9 mouse cellular contexts compared by ENCODE assay signal in genomic region chr2:68862464-68863266, GRCm38 (mm10). TPM values are rescaled to one million over a fixed set of nuclear protein-coding genes. Genes with fewer than 3 reads are reported as not detected.
DNase-seq lines count a peak whose midpoint lies in the region; ATAC-seq and TF ChIP-seq lines count a peak whose summit lies in the region.
"Had no signal": no experiment of that assay in that cellular context is flagged by ENCODE, and none has a peak within 500 bp of the region (broad histone marks: within the 10 kb centered on the region; RNA-seq: fewer than 3 reads in every experiment).

No protein-coding gene starts in this region.

- H3K4me3 ChIP-seq in limb, embryonic 14.5 days (replicated peaks; ENCODE audit: low read length), result peak overlapping the region; percentile 83
- H3K4me3 ChIP-seq in stomach, embryonic 16.5 days (replicated peaks; ENCODE audit: low read length), result peak overlapping the region; percentile 87

- 7% methylated on average over 15 of the region's 15 CpGs for WGBS in limb, embryonic 14.5 days
- WGBS in stomach, embryonic 16.5 days, result 4% methylated on average over 15 of the region's 15 CpGs

- H3K4me1 ChIP-seq in limb, embryonic 14.5 days (ENCODE audit: control insufficient read depth, insufficient read depth, low read length), result peaks cover 4% of the 10 kb centered on the region; the same call in 1 of the 2 replicates
- peaks cover 13% of the 10 kb centered on the region for H3K4me1 ChIP-seq in stomach, embryonic 16.5 days (ENCODE audit: control insufficient read depth, insufficient read depth, low read length)

- peak; percentile 36 for DNase-seq in embryo, embryonic 10 days (ENCODE audit: low spot score)
- no peak for DNase-seq in embryo, embryonic 11 days
- peak; percentile 32 for DNase-seq in thymus, postnatal 0 days (ENCODE audit: low spot score)
- DNase-seq in thymus, adult 18-20 months, result no peak
- no peak for DNase-seq in limb, embryonic 14.5 days (ENCODE audit: low spot score)
- DNase-seq in yolk sac, embryonic 10.5 days (ENCODE audit: low spot score), result no peak

- H3K4me2 ChIP-seq in limb, embryonic 14.5 days (replicated peaks; ENCODE audit: low read depth, low read length, severe bottlenecking), result peak overlapping the region; percentile 85
- H3K4me2 ChIP-seq in stomach, embryonic 16.5 days (ENCODE audit: low read depth, low read length), result peak overlapping the region; percentile 83

- H3K9me3 ChIP-seq in limb, embryonic 14.5 days (ENCODE audit: control insufficient read depth, low read length), result no peaks in the 10 kb centered on the region
- no peaks in the 10 kb centered on the region for H3K9me3 ChIP-seq in stomach, embryonic 16.5 days (replicated peaks; ENCODE audit: control insufficient read depth, low read length)

- no peak overlapping the region for H3K27ac ChIP-seq in limb, embryonic 14.5 days (replicated peaks; ENCODE audit: low read depth, low read length)
- peak overlapping the region; percentile 83 for H3K27ac ChIP-seq in stomach, embryonic 16.5 days (ENCODE audit: low read length)

- H3K9ac ChIP-seq in limb, embryonic 14.5 days (ENCODE audit: low read depth, low read length, severe bottlenecking), result peak overlapping the region; percentile 76
- H3K9ac ChIP-seq in stomach, embryonic 16.5 days (ENCODE audit: low read length), result peak overlapping the region; percentile 90

- no peak for ATAC-seq in limb, embryonic 14.5 days (ENCODE audit: low FRiP score, low read depth)
- no peak for ATAC-seq in stomach, embryonic 16.5 days (ENCODE audit: insufficient read depth, low FRiP score)
- no peak for ATAC-seq in activated CD4-positive, CD25-positive, alpha-beta regulatory T cell, adult 4 months

- no peaks in the 10 kb centered on the region for H3K27me3 ChIP-seq in limb, embryonic 14.5 days (ENCODE audit: control insufficient read depth, insufficient read depth, low read length)
- no peaks in the 10 kb centered on the region for H3K27me3 ChIP-seq in stomach, embryonic 16.5 days (ENCODE audit: control insufficient read depth, insufficient read depth, low read length)
- H3K27me3 ChIP-seq: CH12.LX had no signal

- TF ChIP-seq POLR2A in limb, embryonic 14.5 days (IDR thresholded peaks at IDR 0.05; ENCODE audit: borderline replicate concordance, extremely low read depth, insufficient read depth, insufficient read length), result no peak

- no peaks in the 10 kb centered on the region for H3K36me3 ChIP-seq in limb, embryonic 14.5 days (ENCODE audit: control insufficient read depth, insufficient read depth, low read length)
- no peaks in the 10 kb centered on the region for H3K36me3 ChIP-seq in stomach, embryonic 16.5 days (ENCODE audit: control insufficient read depth, insufficient read depth, low read length)

RNA-seq across cellular contexts. Expression of gene Cers6, which starts 1.4 kb away (rescaled TPM):
- 11.9 and 13.8 TPM in 2 replicates for polyA plus RNA-seq in thymus, postnatal 0 days (2015; fragmentation: Nextera tagmentation; extraction: Ambion mirVana)
- polyA plus RNA-seq in limb, embryonic 14.5 days (2012; rRNA removed), result 10.7 and 11.4 TPM in 2 replicates
- 30.9 and 35.4 TPM in 2 replicates for polyA plus RNA-seq in limb, embryonic 14.5 days (2014; fragmentation: Nextera tagmentation; extraction: Ambion mirVana)
- polyA plus RNA-seq in stomach, embryonic 16.5 days (2015; fragmentation: Nextera tagmentation; extraction: Ambion mirVana), result 23.9 and 26.0 TPM in 2 replicates
- 1 to 10 TPM; 1.7 to 4.2 TPM for polyA plus RNA-seq in activated CD4-positive, CD25-positive, alpha-beta regulatory T cell, adult 4 months (2017; shearing (Covaris generic))

Comparison
In these comparisons a context has a peak if more than half of its experiments do, and no peak if none do; other contexts are left out.
1. DNase-seq: peak in embryo, embryonic 10 days (single experiment) and thymus, postnatal 0 days (single experiment); none in embryo, embryonic 11 days (single experiment), thymus, adult 18-20 months (0 of 2), limb, embryonic 14.5 days (single experiment) and yolk sac, embryonic 10.5 days (single experiment).